Mouse (Mus musculus): ENCODE data around the gene Armt1. TPM values are rescaled to one million over a fixed set of nuclear protein-coding genes. Genes with fewer than 3 reads are reported as not detected.
A peak's percentile ranks its signal among the peaks of the same experiment; 100 is the strongest.

The Armt1 gene
- 30.7 and 33.6 TPM in 2 replicates for polyA plus RNA-seq (2016; fragmentation: Nextera tagmentation; extraction: Ambion mirVana)

- DNase-seq (ENCODE audit: low spot score): peak; percentile 98
- Histone ChIP-seq H3K27me3 (ENCODE audit: low read depth, poor library complexity, severe bottlenecking) (no peaks in the 10 kb centered on the region), H3K4me1 (peaks cover 15% of the 10 kb centered on the region), H3K9me3 (replicated peaks) (no peaks in the 10 kb centered on the region), H3K4me3 (peak within 1 kb of the TSS; percentile 70), H3K27ac (peak within 1 kb of the TSS; percentile 90), H3K36me3 (peaks cover 32% of the 10 kb centered on the region)
- WGBS: under 1% methylated on average over 75 of the region's 75 CpGs
Observed at GRCm38 (mm10) chr10:4432123-4432931, at the start of gene Armt1, which contains the start of gene Rmnd1. Armt1 (plus strand) TSS chr10:4432467. Rmnd1 (minus strand) TSS chr10:4432388.

DNA sequence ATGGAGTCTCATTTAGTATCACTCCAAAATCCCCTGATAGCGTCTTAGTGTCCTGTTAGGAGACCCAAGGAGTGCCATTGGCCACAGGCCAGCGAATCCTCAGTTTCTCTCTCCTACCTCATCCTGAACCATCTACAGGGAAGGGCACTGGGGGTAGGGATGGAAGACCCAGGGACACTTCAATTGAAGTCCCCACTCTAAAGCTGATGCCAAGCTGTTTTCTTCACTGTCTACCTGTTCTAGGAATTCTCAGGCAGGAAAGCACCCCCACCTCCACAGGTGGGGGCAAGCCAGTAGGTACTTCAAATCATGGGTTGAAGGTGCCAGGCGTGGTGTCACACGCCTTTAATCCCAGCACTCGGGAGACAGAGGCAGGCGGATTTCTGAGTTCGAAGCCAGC is 48.0 kb upstream of the Armt1 start:
- 90% methylated on average over 7 of the region's 7 CpGs for WGBS
- peaks cover 16% of the 10 kb centered on the region for H3K4me1 ChIP-seq
- no peak overlapping the region for H3K27ac ChIP-seq
- no peak overlapping the region for H3K4me3 ChIP-seq
- no peaks in the 10 kb centered on the region for H3K27me3 ChIP-seq (ENCODE audit: low read depth, poor library complexity, severe bottlenecking)
- no peaks in the 10 kb centered on the region for H3K36me3 ChIP-seq
- no peak for DNase-seq (ENCODE audit: low spot score)
- H3K9me3 ChIP-seq (replicated peaks): no peaks in the 10 kb centered on the region

DNA sequence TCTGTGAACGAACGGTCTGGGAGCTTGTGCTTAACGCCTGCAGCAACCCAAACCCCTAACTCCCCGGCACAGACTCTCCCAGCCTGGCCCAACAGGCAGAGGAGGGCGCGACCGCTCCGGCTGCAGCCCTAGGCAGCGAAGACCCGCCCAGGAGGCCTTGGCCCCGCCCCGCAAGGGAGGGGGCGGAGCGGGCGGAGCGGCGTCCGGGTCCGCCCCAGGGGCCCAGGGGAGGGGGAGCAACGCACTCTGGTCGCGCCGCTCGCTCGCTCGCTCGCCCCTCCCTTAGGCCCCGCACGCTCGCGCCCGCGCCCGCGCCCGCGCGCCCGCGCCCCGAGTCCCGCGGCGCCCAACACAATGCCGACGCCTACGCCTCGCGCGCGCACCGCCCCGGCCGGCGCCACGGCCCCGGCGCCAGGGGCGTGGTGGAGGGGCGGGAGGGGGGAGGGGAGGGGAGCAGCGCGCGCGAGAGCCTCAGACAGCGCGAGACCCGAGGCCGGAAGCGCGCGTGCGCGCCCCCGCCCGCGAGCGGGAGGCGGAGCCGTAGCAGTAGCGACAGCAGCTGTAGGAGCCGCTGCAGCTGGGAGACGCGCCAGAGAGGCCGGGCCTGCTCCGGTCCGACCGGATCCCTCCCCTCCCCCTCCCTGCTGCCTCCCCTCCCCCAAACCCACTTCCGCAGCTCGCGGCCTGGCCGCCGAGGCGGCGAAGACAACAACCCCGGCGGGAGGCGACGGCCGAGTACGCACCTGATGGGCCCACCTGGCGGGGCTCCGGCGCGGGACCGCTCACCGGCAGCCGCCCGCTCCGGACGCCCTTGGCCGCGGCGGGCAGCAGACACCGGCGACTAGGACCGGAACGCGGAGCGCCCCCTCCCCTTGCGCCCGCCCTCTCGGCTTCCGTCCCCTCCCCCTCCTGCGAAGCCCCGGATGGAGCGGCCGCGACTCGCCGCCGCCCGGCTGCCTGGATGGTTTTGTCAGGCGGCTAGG is 45.4 kb upstream of the Armt1 start:
- Histone ChIP-seq H3K9me3 (replicated peaks) (no peaks in the 10 kb centered on the region), H3K4me3 (peak overlapping the region; percentile 94), H3K4me1 (peaks cover 34% of the 10 kb centered on the region), H3K36me3 (peaks cover 6% of the 10 kb centered on the region), H3K27me3 (ENCODE audit: low read depth, poor library complexity, severe bottlenecking) (no peaks in the 10 kb centered on the region), H3K27ac (peak overlapping the region; percentile 99)
- WGBS: under 1% methylated on average over 100 of the region's 133 CpGs
- peak; percentile 96 for DNase-seq (ENCODE audit: low spot score)

DNA sequence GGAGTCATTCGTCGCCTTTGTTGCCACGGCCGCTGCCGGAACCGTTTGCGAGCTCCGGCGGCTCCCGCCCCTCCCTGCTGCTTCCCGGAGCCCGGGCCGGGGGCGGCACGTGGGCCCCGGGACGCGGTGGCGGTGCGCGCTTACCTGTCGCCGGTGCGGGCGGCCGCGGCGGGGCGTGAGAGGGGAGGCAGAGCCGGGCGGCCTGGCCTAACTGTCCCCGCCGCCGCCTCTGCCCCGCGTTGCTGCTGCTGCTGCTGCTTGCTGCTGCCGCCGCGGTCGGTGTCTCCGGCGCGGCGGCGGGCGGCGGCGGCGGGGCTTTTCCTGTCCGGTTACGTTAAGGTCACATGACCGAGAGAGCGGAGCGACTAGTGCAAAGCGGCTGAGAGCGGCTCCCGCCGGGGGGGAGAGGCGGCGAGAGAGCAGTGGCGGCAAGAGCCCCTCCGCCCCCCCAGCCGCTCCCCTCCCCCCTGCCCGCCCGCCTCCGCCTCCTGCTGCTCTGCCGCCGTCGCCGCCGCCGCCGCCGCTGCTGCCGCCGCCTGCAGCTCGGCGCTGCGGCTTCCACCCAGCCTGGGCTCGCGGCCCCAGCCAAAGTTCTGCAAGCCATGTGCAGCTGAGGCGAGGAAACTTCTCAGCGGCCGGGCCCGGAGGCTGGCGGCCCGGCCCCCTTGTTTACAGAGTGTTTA is 44.4 kb upstream of the Armt1 start, which contains the start of gene Zbtb2:
Gene Zbtb2, minus strand, starts transcription at position 408 of the 683 bp plus-strand sequence.
- Histone ChIP-seq H3K27ac (peak within 1 kb of the TSS; percentile 99), H3K27me3 (ENCODE audit: low read depth, poor library complexity, severe bottlenecking) (no peaks in the 10 kb centered on the region), H3K4me3 (peak within 1 kb of the TSS; percentile 94), H3K4me1 (peaks cover 34% of the 10 kb centered on the region), H3K36me3 (peaks cover 14% of the 10 kb centered on the region), H3K9me3 (replicated peaks) (no peaks in the 10 kb centered on the region)
- DNase-seq (ENCODE audit: low spot score): peak; percentile 81
- WGBS: under 1% methylated on average over 81 of the region's 87 CpGs

- DNase-seq (ENCODE audit: low spot score): no peak
- WGBS: 1% methylated on average over 19 of the region's 19 CpGs
- Histone ChIP-seq H3K9me3 (replicated peaks) (no peaks in the 10 kb centered on the region), H3K4me3 (peak overlapping the region; percentile 94), H3K27ac (peak overlapping the region; percentile 99), H3K4me1 (peaks cover 31% of the 10 kb centered on the region), H3K27me3 (ENCODE audit: low read depth, poor library complexity, severe bottlenecking) (no peaks in the 10 kb centered on the region), H3K36me3 (peaks cover 19% of the 10 kb centered on the region)
Observed at GRCm38 (mm10) chr10:4388384-4388745, 43.9 kb upstream of the Armt1 start.

- Histone ChIP-seq H3K27me3 (ENCODE audit: low read depth, poor library complexity, severe bottlenecking) (no peaks in the 10 kb centered on the region), H3K4me3 (peak overlapping the region; percentile 94), H3K9me3 (replicated peaks) (no peaks in the 10 kb centered on the region), H3K36me3 (peaks cover 25% of the 10 kb centered on the region), H3K27ac (0 out of 2 replicates have a peak overlapping the region, but pooled peaks have one; percentile 99), H3K4me1 (peaks cover 31% of the 10 kb centered on the region)
- DNase-seq (ENCODE audit: low spot score): no peak
- WGBS: 24% methylated on average over 10 of the region's 10 CpGs
Observed at GRCm38 (mm10) chr10:4389036-4389435, 43.2 kb upstream of the Armt1 start.

DNA sequence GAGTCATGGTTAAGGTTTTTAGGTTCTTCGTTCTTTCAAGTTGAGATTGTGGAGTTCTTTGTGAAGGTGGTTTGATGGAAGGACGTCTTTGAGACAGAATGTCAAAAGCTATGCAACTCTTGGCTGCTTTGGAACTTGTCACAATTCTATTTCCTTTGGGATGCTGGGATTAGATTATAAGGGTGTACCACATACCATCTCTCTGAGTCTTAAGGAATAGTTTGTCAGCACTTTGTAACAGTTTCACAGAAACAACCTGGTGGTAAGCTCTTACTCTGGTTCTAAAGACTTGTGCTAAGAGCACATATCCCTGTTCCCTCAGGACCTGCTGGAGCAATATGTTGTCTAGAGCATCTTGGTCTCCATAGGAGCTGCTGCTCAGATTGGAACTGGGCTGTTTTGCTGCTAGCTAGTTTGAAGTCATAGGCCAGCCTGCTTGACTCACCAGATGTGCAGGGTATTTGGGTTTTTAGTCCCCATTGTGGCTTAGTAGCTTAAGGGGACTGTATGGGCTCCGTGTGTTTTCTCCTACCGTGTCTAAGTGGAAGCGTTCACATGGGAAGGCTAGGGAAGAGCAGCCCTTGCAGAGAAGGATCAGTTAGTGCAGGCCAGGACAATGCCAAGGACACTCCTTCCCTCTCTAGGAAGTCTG is 42.7 kb upstream of the Armt1 start:
- WGBS: 83% methylated on average over 5 of the region's 5 CpGs
- Histone ChIP-seq H3K36me3 (peaks cover 30% of the 10 kb centered on the region), H3K27me3 (ENCODE audit: low read depth, poor library complexity, severe bottlenecking) (no peaks in the 10 kb centered on the region), H3K27ac (no peak overlapping the region), H3K9me3 (replicated peaks) (no peaks in the 10 kb centered on the region), H3K4me1 (peaks cover 31% of the 10 kb centered on the region), H3K4me3 (peak overlapping the region; percentile 94)
- no peak for DNase-seq (ENCODE audit: low spot score)

GRCm38 (mm10) chr10:4390550-4390949 is 41.7 kb upstream of the Armt1 start:
- WGBS: 67% methylated on average over 2 of the region's 2 CpGs
- DNase-seq (ENCODE audit: low spot score): no peak
- Histone ChIP-seq H3K4me3 (no peak overlapping the region), H3K36me3 (peaks cover 40% of the 10 kb centered on the region), H3K27me3 (ENCODE audit: low read depth, poor library complexity, severe bottlenecking) (no peaks in the 10 kb centered on the region), H3K27ac (no peak overlapping the region), H3K9me3 (replicated peaks) (no peaks in the 10 kb centered on the region), H3K4me1 (peaks cover 31% of the 10 kb centered on the region)

GRCm38 (mm10) chr10:4391076-4391475 is 41.2 kb upstream of the Armt1 start:
- Histone ChIP-seq H3K36me3 (peaks cover 45% of the 10 kb centered on the region), H3K9me3 (replicated peaks) (no peaks in the 10 kb centered on the region), H3K27me3 (ENCODE audit: low read depth, poor library complexity, severe bottlenecking) (no peaks in the 10 kb centered on the region), H3K27ac (no peak overlapping the region), H3K4me1 (peaks cover 27% of the 10 kb centered on the region), H3K4me3 (no peak overlapping the region)
- DNase-seq (ENCODE audit: low spot score): no peak
- WGBS: 75% methylated on average over 5 of the region's 5 CpGs

GRCm38 (mm10) chr10:4391851-4392250 is 40.4 kb upstream of the Armt1 start:
- H3K36me3 ChIP-seq: peaks cover 53% of the 10 kb centered on the region
- H3K27me3 ChIP-seq (ENCODE audit: low read depth, poor library complexity, severe bottlenecking): no peaks in the 10 kb centered on the region
- no peak for DNase-seq (ENCODE audit: low spot score)
- H3K4me3 ChIP-seq: no peak overlapping the region
- H3K9me3 ChIP-seq (replicated peaks): no peaks in the 10 kb centered on the region
- H3K4me1 ChIP-seq: peaks cover 26% of the 10 kb centered on the region
- no peak overlapping the region for H3K27ac ChIP-seq
- WGBS: 68% methylated on average over 6 of the region's 6 CpGs

GRCm38 (mm10) chr10:4395321-4395720 is 36.9 kb upstream of the Armt1 start:
- Histone ChIP-seq H3K27ac (no peak overlapping the region), H3K4me3 (no peak overlapping the region), H3K27me3 (ENCODE audit: low read depth, poor library complexity, severe bottlenecking) (no peaks in the 10 kb centered on the region), H3K9me3 (replicated peaks) (no peaks in the 10 kb centered on the region), H3K36me3 (peaks cover 84% of the 10 kb centered on the region), H3K4me1 (peaks cover 8% of the 10 kb centered on the region; the same call in 1 of the 2 replicates)
- DNase-seq (ENCODE audit: low spot score): no peak
- WGBS: 94% methylated on average over 3 of the region's 3 CpGs

- peaks cover 89% of the 10 kb centered on the region for H3K36me3 ChIP-seq
- 94% methylated on average over 5 of the region's 5 CpGs for WGBS
- no peaks in the 10 kb centered on the region for H3K27me3 ChIP-seq (ENCODE audit: low read depth, poor library complexity, severe bottlenecking)
- no peak overlapping the region for H3K27ac ChIP-seq
- H3K4me3 ChIP-seq: no peak overlapping the region
- H3K9me3 ChIP-seq (replicated peaks): no peaks in the 10 kb centered on the region
- no peaks in the 10 kb centered on the region for H3K4me1 ChIP-seq
- DNase-seq (ENCODE audit: low spot score): no peak
Observed at GRCm38 (mm10) chr10:4398058-4398457, 34.2 kb upstream of the Armt1 start.

All from limb, embryonic 10.5 days (tissue).